Mouse (Mus musculus): ENCODE measurements around the gene Ildr2.

- TF ChIP-seq POLR2A (IDR thresholded peaks at IDR 0.05; ENCODE audit: low read depth, low read length) (no peak), CTCF (IDR thresholded peaks at IDR 0.05; ENCODE audit: extremely low read depth, insufficient read depth, insufficient read length, insufficient replicate concordance) (no peak)
These were observed 88.1 kb downstream of the Ildr2 start for GRCm38 (mm10) chr1:166342060-166342459.

All from spleen, adult 2 months (tissue).